Mouse (Mus musculus): ENCODE measurements around the gene Clec5a. TPM values are rescaled to one million over a fixed set of nuclear protein-coding genes. Genes with fewer than 3 reads are reported as not detected.

The Clec5a gene
- polyA plus RNA-seq, 1 experiment from 2014 or later, result 0.37 TPM

DNA sequence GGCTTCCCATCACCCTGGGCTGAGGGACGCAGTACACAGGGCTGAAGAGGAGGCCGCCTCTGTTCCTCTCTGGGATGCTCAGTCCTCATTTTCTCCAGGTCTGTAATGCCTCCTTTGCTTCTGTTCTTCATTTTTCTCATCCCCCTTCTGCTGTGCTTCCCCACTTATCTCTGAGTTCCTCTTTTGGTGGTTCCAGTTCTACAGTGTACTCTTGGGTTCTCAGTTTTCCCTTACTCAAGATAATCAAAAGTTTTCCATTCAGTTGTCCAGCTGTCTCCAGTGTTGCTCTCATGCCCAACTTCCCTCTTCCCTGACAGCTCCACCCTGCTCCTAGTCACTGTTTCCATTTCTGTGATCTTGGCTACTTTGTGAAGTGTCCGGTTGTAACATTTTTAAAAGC, 12.0 kb downstream of the Clec5a start:
- H3K4me3 ChIP-seq, result no peak overlapping the region
- H3K27ac ChIP-seq (replicated peaks), result no peak overlapping the region
- DNase-seq (ENCODE audit: low spot score), result no peak
- H3K36me3 ChIP-seq (replicated peaks), result no peaks in the 10 kb centered on the region
- H3K9me3 ChIP-seq, result no peaks in the 10 kb centered on the region
- H3K4me1 ChIP-seq, result no peaks in the 10 kb centered on the region
- no peaks in the 10 kb centered on the region for H3K27me3 ChIP-seq (replicated peaks; ENCODE audit: low read depth, poor library complexity, severe bottlenecking)
- 87% methylated on average over 3 of the region's 3 CpGs for WGBS

DNA sequence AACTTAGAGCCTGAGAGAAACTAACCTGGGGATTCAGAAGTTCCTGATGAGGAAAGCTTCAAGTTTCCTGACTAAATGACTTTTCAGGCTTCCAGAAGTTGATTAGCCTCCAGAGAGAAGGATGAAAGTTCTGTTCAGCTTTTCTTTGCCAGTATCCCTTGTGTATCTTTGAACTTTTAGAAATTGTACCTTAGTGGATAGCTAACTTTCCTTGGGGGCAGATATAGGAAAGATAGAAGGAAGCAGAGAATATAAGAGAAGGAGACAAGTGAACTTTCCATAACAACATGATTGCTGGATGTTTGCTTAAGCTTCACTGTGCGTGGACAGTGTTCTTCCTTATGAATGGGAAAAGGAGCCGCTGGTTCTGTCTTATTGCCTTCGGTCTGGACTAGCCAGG, 16.4 kb downstream of the Clec5a start, which contains the start of gene Olfr460:
Gene Olfr460, plus strand, starts transcription at position 301 of the 400 bp plus-strand sequence.
- Histone ChIP-seq H3K4me1 (no peaks in the 10 kb centered on the region), H3K27ac (replicated peaks) (no peak within 1 kb of the TSS), H3K36me3 (replicated peaks) (no peaks in the 10 kb centered on the region), H3K27me3 (replicated peaks; ENCODE audit: low read depth, poor library complexity, severe bottlenecking) (no peaks in the 10 kb centered on the region), H3K4me3 (no peak within 1 kb of the TSS), H3K9me3 (no peaks in the 10 kb centered on the region)
- no peak for DNase-seq (ENCODE audit: low spot score)
- 88% methylated on average over 3 of the region's 3 CpGs for WGBS

DNA sequence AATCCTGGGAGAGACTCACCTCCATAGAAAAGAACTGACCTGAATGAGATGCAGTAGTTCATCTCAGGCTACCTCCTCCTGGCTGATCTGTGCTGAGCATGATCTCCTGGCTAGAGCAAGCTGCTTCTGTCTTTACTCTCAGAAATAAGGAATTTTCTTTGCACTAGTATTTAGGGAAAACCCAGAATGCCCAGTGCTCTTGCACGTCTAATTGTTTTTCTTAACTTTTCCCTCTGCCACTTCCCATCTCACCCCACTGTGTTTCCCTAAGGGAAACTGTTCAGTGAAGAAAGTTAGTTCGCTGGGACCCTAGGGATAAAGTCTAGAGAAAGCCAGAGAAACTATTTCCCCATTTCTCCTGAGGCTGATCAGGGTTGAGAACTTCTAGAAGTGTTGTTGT, 30.7 kb downstream of the Clec5a start, which contains the start of gene Olfr461:
Gene Olfr461, minus strand, starts transcription at position 101 of the 400 bp plus-strand sequence.
- DNase-seq (ENCODE audit: low spot score), result no peak
- Histone ChIP-seq H3K9me3 (no peaks in the 10 kb centered on the region), H3K4me3 (no peak within 1 kb of the TSS), H3K4me1 (no peaks in the 10 kb centered on the region), H3K27me3 (replicated peaks; ENCODE audit: low read depth, poor library complexity, severe bottlenecking) (no peaks in the 10 kb centered on the region), H3K27ac (replicated peaks) (no peak within 1 kb of the TSS), H3K36me3 (replicated peaks) (no peaks in the 10 kb centered on the region)
- 77% methylated on average over 2 of the region's 2 CpGs for WGBS

DNA sequence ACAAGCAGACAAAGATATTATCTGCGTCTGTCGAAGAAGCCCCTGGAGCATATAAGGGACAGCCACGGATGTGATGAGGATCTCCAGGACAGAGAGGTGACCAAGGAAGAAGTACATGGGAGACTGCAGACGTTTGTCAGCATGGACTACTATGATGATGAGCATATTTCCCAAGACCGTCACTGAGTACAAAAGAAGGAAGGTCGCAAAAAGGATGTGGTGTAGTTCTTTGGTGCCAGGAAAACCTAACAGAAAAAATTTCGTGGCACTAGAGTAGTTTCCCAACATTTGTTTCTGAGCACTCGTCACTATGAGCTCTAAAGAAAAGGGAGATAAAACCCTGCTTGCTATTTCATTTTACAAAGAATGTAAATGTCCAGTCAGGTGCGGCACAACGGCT, 40.9 kb downstream of the Clec5a start:
- DNase-seq (ENCODE audit: low spot score), result no peak
- no peaks in the 10 kb centered on the region for H3K27me3 ChIP-seq (replicated peaks; ENCODE audit: low read depth, poor library complexity, severe bottlenecking)
- no peak overlapping the region for H3K27ac ChIP-seq (replicated peaks)
- 85% methylated on average over 10 of the region's 10 CpGs for WGBS
- no peaks in the 10 kb centered on the region for H3K9me3 ChIP-seq
- no peaks in the 10 kb centered on the region for H3K4me1 ChIP-seq
- H3K4me3 ChIP-seq, result no peak overlapping the region
- no peaks in the 10 kb centered on the region for H3K36me3 ChIP-seq (replicated peaks)

Other genes with a start within 250 kb of the Clec5a start
- gene E330009J07Rik, start 149.7 kb downstream of the Clec5a start, polyA plus RNA-seq (2016; fragmentation: Nextera tagmentation; extraction: Ambion mirVana), result 11.2 and 15.1 TPM in 2 replicates
- not detected in 2 replicates for gene Wee2, start 146.7 kb downstream of the Clec5a start, polyA plus RNA-seq (2016; fragmentation: Nextera tagmentation; extraction: Ambion mirVana)
- gene Ssbp1, start 114.5 kb downstream of the Clec5a start, polyA plus RNA-seq (2016; fragmentation: Nextera tagmentation; extraction: Ambion mirVana), result 221 and 226 TPM in 2 replicates
- 0.27 TPM in 1 of 2 replicates, not detected in the other for gene Tas2r137, start 94.6 kb downstream of the Clec5a start, polyA plus RNA-seq (2016; fragmentation: Nextera tagmentation; extraction: Ambion mirVana)
- gene Tas2r108, start 92.3 kb downstream of the Clec5a start, polyA plus RNA-seq (2016; fragmentation: Nextera tagmentation; extraction: Ambion mirVana), result 0.15 TPM in 1 of 2 replicates, not detected in the other
- gene Prss37, start 66.3 kb downstream of the Clec5a start, polyA plus RNA-seq (2016; fragmentation: Nextera tagmentation; extraction: Ambion mirVana), result not detected in 2 replicates
- 0.09 and 0.16 TPM in 2 replicates for gene Olfr461, start 30.8 kb downstream of the Clec5a start, polyA plus RNA-seq (2016; fragmentation: Nextera tagmentation; extraction: Ambion mirVana)
- gene Olfr460, start 16.3 kb downstream of the Clec5a start, polyA plus RNA-seq (2016; fragmentation: Nextera tagmentation; extraction: Ambion mirVana), result not detected in 2 replicates
- not detected in 2 replicates for gene Tas2r138, start 27.5 kb upstream of the Clec5a start, polyA plus RNA-seq (2016; fragmentation: Nextera tagmentation; extraction: Ambion mirVana)
- gene Mgam, start 43.0 kb upstream of the Clec5a start, polyA plus RNA-seq (2016; fragmentation: Nextera tagmentation; extraction: Ambion mirVana), result 0.04 TPM in 1 of 2 replicates, not detected in the other

Measured in embryonic facial prominence, embryonic 10.5 days (tissue).